Mouse (Mus musculus) megakaryocyte-erythroid progenitor cell, adult 5-6 weeks (primary cell): ENCODE measurements at regions not wholly inside any gene's neighbourhood (a gene's known extent, or its start where the extent isn't known, plus 50 kb on each side); places are given as distances from the start of the nearest gene placed in this dataset.
A peak's percentile ranks its signal among the peaks of the same experiment; 100 is the strongest.

Experiments used
- ATAC-seq: replicated peaks from 2 replicates; pipeline ENCODE4 v1.8.0; 2016; ENCODE audit warnings: mild to moderate bottlenecking, inconsistent platforms; ENCODE audit not compliant: severe bottlenecking, poor library complexity, low FRiP score, low TSS enrichment

DNA sequence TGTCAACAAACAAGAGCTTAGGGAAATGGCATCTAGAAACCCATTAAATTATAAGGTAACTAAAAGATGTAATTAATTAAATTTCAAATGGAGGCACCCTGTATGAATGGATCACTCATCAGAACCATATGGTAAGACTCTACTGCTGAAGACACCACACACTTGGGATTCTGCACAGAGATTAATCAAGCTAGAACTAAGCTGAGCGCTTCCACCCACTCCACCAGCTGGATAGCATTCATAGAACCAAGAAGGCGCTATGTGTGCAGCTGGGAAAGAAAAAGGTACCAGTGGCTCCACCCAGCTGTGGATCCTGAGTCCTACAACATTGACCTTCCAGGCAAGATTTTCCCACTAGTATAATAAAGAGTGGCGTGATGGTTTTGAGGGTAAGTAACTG, 171.6 kb upstream of the Fbxo33 start:
- no peak for ATAC-seq

DNA sequence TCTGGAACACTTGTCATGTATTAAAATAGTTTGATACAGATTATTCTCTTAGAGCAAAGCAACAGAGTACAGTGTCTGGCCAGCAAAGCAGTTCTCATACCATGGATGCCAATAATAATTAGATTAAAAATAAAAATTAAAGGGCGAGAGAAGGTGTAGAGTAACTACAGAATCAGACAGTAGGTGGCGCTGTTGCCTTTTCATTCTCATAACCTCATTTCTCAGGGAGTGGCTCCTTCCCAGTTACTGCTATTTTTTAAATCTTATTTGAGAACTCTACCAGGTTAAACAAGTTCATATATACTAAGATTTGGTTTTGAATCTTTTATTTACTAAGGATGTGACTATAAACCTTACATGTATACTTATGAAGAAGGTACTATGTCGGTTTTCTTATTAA, 163.3 kb upstream of the Fbxo33 start:
- peak; percentile 70 for ATAC-seq

DNA sequence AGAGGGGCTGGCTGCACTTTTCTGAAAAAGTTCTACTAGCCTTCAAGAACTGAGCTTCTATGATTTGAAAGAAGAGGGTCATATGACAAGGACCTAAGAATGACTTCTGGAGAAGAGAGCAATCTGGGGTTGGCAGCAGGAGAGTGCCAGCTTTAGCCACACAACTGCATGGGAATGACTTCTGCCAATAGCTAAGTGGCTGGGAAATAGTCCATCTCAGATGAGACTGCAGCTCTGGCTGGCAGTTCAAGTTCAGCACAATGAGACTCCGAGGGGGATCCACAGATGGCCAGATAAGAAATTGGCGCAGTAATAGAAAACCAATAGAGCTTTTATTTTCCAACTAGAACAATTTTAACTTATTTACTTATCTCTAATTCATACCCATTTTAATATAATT, 122.1 kb upstream of the Fbxo33 start:
- no peak for ATAC-seq

DNA sequence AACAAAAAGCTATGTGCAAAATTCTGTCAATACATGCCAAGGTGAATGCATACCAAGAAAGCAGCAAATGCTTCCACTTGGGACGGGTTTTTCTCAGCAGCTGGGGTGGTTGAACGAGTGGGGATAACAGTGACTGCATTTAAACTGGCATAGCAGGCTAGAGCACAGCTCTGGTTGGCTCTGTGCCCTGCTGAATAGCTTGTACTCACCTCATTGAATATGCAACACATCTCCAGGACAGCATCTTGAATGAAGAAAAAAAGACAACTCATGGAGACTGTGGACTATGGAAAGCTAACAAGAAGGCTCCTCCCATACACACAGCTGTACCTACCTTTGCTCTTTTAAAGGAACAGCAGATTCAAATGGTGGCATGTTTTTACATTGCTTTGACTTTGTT, 111.2 kb upstream of the Fbxo33 start:
- no peak for ATAC-seq

DNA sequence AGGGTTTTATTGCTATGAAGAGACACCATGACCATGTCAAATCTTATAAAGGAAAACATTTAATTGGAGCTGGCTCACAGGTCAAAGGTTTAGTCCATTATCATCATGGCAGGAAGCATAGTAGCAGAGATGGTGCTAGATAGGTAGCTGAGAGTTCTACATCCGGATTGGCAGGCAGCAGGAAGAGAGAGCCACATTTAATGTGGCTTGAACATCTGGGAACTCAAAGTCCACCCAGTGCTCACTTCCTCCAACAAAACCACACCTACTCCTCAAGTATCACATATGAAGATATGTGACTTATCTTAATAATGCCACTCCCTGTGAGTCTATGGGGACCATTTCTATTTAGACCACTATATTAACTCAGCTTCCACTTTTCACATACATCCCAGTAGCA, 93.2 kb upstream of the Fbxo33 start:
- no peak for ATAC-seq

DNA sequence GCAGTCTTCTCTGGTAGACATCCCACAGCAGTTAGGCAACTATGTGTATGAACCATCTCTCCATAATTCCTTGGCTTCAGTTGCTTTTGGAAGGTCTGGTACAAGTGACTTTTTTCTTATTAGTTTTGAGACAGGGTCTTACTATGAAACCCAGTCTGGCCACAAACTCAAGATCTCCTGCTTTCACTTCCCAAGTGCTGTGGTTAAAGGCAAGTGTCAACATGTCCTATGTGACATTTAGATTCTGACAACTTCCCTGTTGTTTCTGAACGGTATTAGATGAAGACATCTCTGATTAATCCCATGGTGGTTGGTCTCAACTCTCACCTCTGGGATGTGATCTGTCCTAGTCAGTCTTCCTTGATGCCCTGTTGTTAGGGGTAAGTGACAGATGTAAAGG, 88.4 kb upstream of the Fbxo33 start:
- no peak for ATAC-seq

DNA sequence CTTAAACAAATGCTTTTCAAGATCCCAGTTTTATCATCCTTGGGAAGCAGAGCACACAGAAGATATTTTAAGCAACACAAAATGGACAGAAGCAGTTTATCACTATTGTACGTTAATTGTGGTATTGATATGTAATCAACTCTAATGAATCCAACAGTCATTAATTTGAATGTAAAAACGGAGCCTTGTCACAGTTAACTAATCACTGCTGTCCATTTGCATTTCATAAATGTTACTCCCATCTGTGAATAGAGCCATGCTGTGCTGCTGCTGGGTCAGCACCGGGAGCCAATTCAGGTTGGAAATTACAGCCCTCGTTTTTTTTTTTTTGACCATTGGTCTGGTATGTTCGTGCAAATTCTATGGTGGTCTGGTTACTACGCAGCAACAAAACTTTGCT, 85.0 kb upstream of the Fbxo33 start:
- no peak for ATAC-seq
